7 mouse cellular contexts compared by ENCODE assay signal in the genomic region with DNA sequence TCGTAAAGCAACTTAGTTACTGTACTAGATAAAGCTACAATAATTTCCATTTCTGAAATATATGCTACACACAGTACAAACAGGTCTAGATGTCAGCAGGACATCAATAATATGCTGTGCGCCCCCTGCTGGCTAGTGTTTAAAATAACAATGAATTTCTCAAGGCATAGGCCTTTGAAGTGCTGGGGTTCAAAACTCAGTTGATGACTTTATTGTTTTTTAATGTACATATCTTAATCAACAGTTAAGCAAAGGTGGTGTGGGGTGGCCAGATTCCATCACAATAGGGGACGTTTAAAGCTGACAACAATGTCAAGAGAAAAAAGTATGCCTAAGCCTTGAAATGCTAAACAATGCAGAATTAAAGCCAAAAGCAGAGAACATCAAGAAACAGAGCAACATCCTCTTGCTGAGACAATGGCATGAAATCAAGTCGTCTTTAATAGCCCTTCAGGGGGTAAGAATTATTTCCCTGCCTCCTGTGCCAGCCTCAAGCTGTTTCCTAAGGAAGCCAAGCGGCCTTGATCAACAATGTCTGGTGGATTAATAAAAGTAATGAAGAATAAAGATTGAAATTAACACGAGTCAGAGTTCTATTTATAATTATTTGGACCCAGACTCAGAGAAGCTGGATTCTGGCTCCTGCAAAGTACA. TPM values are rescaled to one million over a fixed set of nuclear protein-coding genes. Genes with fewer than 3 reads are reported as not detected.
DNase-seq lines count a peak whose midpoint lies in the region; ATAC-seq and TF ChIP-seq lines count a peak whose summit lies in the region.

No protein-coding gene starts in this region.

- no peak for ATAC-seq in kidney, embryonic 15.5 days (replicated peaks; ENCODE audit: low FRiP score)

- peak; percentile 48 for TF ChIP-seq CTCF in E14TG2a.4 (conservative IDR thresholded peaks at IDR 0.05; ENCODE audit: low read length)

- DNase-seq in B cell, adult 2 months, result peak; percentile 84
- peak; percentile 75 for DNase-seq in cerebellum, adult 8-10 months
- DNase-seq in heart, adult 18-20 months, result peak; percentile 71 to 92
- peak; percentile 79 for DNase-seq in lung, postnatal 10 days
- peak; percentile 60 for DNase-seq in skeletal muscle tissue, adult 2 months (ENCODE audit: low read depth, low spot score)

- no peak overlapping the region for H3K4me3 ChIP-seq in E14TG2a.4 (replicated peaks; ENCODE audit: low read length)
- H3K4me3 ChIP-seq in kidney, embryonic 15.5 days (replicated peaks), result peak overlapping the region; percentile 81

- H3K9me3 ChIP-seq in E14TG2a.4 (ENCODE audit: low read length), result no peaks in the 10 kb centered on the region
- no peaks in the 10 kb centered on the region for H3K9me3 ChIP-seq in kidney, embryonic 15.5 days (replicated peaks)

- H3K27me3 ChIP-seq in E14TG2a.4 (ENCODE audit: insufficient read depth, low read length), result peaks cover 77% of the 10 kb centered on the region
- peaks cover 22% of the 10 kb centered on the region for H3K27me3 ChIP-seq in kidney, embryonic 15.5 days

- H3K36me3 ChIP-seq in E14TG2a.4 (ENCODE audit: insufficient read depth, low read length), result no peaks in the 10 kb centered on the region
- no peaks in the 10 kb centered on the region for H3K36me3 ChIP-seq in kidney, embryonic 15.5 days

- H3K9ac ChIP-seq in kidney, embryonic 15.5 days, result no peak overlapping the region

- WGBS in kidney, embryonic 15.5 days, result 29% methylated on average over 6 of the region's 6 CpGs

- H3K4me2 ChIP-seq in kidney, embryonic 15.5 days, result peak overlapping the region; percentile 90

- no peak overlapping the region for H3K27ac ChIP-seq in kidney, embryonic 15.5 days

- peaks cover 17% of the 10 kb centered on the region for H3K4me1 ChIP-seq in E14TG2a.4 (replicated peaks; ENCODE audit: low read depth, low read length)
- peaks cover 25% of the 10 kb centered on the region for H3K4me1 ChIP-seq in kidney, embryonic 15.5 days

RNA-seq across cellular contexts. Expression of gene Tgfbr3, which starts 2.0 kb away (rescaled TPM):
- 10 to 100 TPM; 36.4 to 44.5 TPM for total RNA-seq in heart, adult 18-20 months (2021)
- polyA plus RNA-seq in kidney, embryonic 15.5 days (2015; fragmentation: Nextera tagmentation; extraction: Ambion mirVana), result 15.8 and 19.8 TPM in 2 replicates

RNA-seq across cellular contexts. Expression of gene Brdt, which starts 43.6 kb away (rescaled TPM):
- total RNA-seq in heart, adult 18-20 months (2021), result under 1 TPM; 0.15 to 0.49 TPM
- 1.7 and 2.0 TPM in 2 replicates for polyA plus RNA-seq in kidney, embryonic 15.5 days (2015; fragmentation: Nextera tagmentation; extraction: Ambion mirVana)
